Mouse (Mus musculus) MEL (cell line): ENCODE data around the gene Fhad1. TPM values are rescaled to one million over a fixed set of nuclear protein-coding genes. Genes with fewer than 3 reads are reported as not detected.

Source experiments
- DNase-seq: peaks from one replicate; pipeline ENCODE4 v3.0.0; 2011; ENCODE audit warnings: low read depth, low spot score
- H3K27ac ChIP-seq: 2 replicates; pipeline ENCODE4 v1.5.1; 2012; ENCODE audit warnings: low read depth, mild to moderate bottlenecking, control low read depth, low read length, moderate library complexity; ENCODE audit not compliant: control insufficient read depth
- H3K27me3 ChIP-seq, 2 experiments: fragments of 150-350 bp in 1 of 2; sonication (generic) in 1 of 2; 2 replicates each; pipeline ENCODE4 v1.6.1; 2012; ENCODE audit warnings: low read length in 2 of 2, mild to moderate bottlenecking in 2 of 2, improper control_type of control experiment in 1 of 2, moderate library complexity in 1 of 2; ENCODE audit not compliant: insufficient read depth in 2 of 2, control insufficient read depth in 1 of 2
- H3K36me3 ChIP-seq, 2 experiments: 2 replicates each; pipeline ENCODE4 v1.6.1; 2012 to 2014; ENCODE audit warnings: low read length in 2 of 2, improper control_type of control experiment in 1 of 2, inconsistent platforms in 1 of 2, mild to moderate bottlenecking in 1 of 2; ENCODE audit not compliant: insufficient read depth in 2 of 2, control insufficient read depth in 1 of 2
- H3K4me1 ChIP-seq, 2 experiments: fragments of 150-350 bp in 1 of 2; sonication (generic) in 1 of 2; 2 replicates each; pipeline ENCODE4 v1.6.1; 2012; ENCODE audit warnings: low read length in 2 of 2, improper control_type of control experiment in 1 of 2, mild to moderate bottlenecking in 1 of 2; ENCODE audit not compliant: insufficient read depth in 2 of 2, control insufficient read depth in 1 of 2
- H3K4me3 ChIP-seq, 2 experiments: fragments of 150-350 bp in 1 of 2; sonication (generic) in 1 of 2; 2 replicates each; pipeline ENCODE4 v1.5.1; 2012; ENCODE audit warnings: low read depth in 2 of 2, low read length in 2 of 2, mild to moderate bottlenecking in 2 of 2, moderate library complexity in 2 of 2, control low read depth in 1 of 2, improper control_type of control experiment in 1 of 2; ENCODE audit not compliant: control insufficient read depth in 1 of 2, insufficient read depth in 1 of 2
- H3K79me2 ChIP-seq: 2 replicates; pipeline ENCODE4 v1.6.1; 2012; ENCODE audit warnings: mild to moderate bottlenecking, low read length, moderate library complexity; ENCODE audit not compliant: control insufficient read depth, poor library complexity, insufficient read depth
- H3K9ac ChIP-seq: 2 replicates; pipeline ENCODE4 v1.6.1; 2012; ENCODE audit warnings: low read depth, mild to moderate bottlenecking, control low read depth, low read length, moderate library complexity; ENCODE audit not compliant: control insufficient read depth, poor library complexity, severe bottlenecking
- H3K9me3 ChIP-seq: fragments of 150-350 bp; sonication (generic); replicated peaks from 2 replicates; pipeline ENCODE4 v1.6.1; 2012; ENCODE audit warnings: mild to moderate bottlenecking, low read length, improper control_type of control experiment, moderate library complexity; ENCODE audit not compliant: insufficient read depth
- CHD1 ChIP-seq: IDR thresholded peaks from 2 replicates; pipeline ENCODE4 v1.6.1; 2012; ENCODE audit warnings: low read depth, mild to moderate bottlenecking, inconsistent platforms, low read length, improper control_type of control experiment
- CTCF ChIP-seq, 3 experiments: IDR thresholded peaks in 2 of 3; conservative IDR thresholded peaks in 1 of 3; 2 replicates each; pipeline ENCODE4 v1.5.1; 2011 to 2012; ENCODE audit warnings: low read length in 3 of 3, low read depth in 2 of 3, mild to moderate bottlenecking in 2 of 3, improper control_type of control experiment in 1 of 3, inconsistent platforms in 1 of 3, mixed read lengths in 1 of 3, moderate library complexity in 1 of 3; ENCODE audit not compliant: control insufficient read depth in 1 of 3, insufficient read depth in 1 of 3, poor library complexity in 1 of 3, severe bottlenecking in 1 of 3
- EP300 ChIP-seq, 2 experiments: IDR thresholded peaks; 2 replicates each; pipeline ENCODE4 v1.6.1; 2011; ENCODE audit warnings: improper control_type of control experiment in 2 of 2, low read length in 2 of 2, low read depth in 1 of 2, mild to moderate bottlenecking in 1 of 2
- GABPA ChIP-seq: IDR thresholded peaks from 2 replicates; pipeline ENCODE4 v1.6.1; 2012; ENCODE audit warnings: low read depth, mild to moderate bottlenecking, inconsistent platforms, low read length, improper control_type of control experiment, moderate library complexity
- HCFC1 ChIP-seq: IDR thresholded peaks from 2 replicates; pipeline ENCODE4 v1.6.1; 2012; ENCODE audit warnings: low read depth, mild to moderate bottlenecking, inconsistent platforms, low read length, improper control_type of control experiment, moderate library complexity
- JUND ChIP-seq: IDR thresholded peaks from 2 replicates; pipeline ENCODE4 v1.6.1; 2011; ENCODE audit warnings: low read depth, mild to moderate bottlenecking, improper control_type of control experiment, low read length
- MAFK ChIP-seq: IDR thresholded peaks from 2 replicates; pipeline ENCODE4 v1.6.1; 2011; ENCODE audit warnings: low read depth, mild to moderate bottlenecking, low read length, improper control_type of control experiment, borderline replicate concordance
- MAZ ChIP-seq: IDR thresholded peaks from 2 replicates; pipeline ENCODE4 v1.6.1; 2012; ENCODE audit warnings: low read depth, mild to moderate bottlenecking, inconsistent platforms, low read length, improper control_type of control experiment
- MYB ChIP-seq: IDR thresholded peaks from 2 replicates; pipeline ENCODE4 v1.6.1; 2011; ENCODE audit warnings: mild to moderate bottlenecking, low read depth, low read length, improper control_type of control experiment
- MYC ChIP-seq: IDR thresholded peaks from 2 replicates; pipeline ENCODE4 v1.6.1; 2011; ENCODE audit warnings: low read depth, mild to moderate bottlenecking, low read length, improper control_type of control experiment, moderate library complexity
- NELFE ChIP-seq: IDR thresholded peaks from 2 replicates; pipeline ENCODE4 v1.6.1; 2011; ENCODE audit warnings: low read depth, low read length, improper control_type of control experiment
- TCF12 ChIP-seq: IDR thresholded peaks from 2 replicates; pipeline ENCODE4 v1.6.1; 2014; ENCODE audit warnings: low read depth, mild to moderate bottlenecking, inconsistent platforms, low read length, improper control_type of control experiment, moderate library complexity
- USF1 ChIP-seq: IDR thresholded peaks from 2 replicates; pipeline ENCODE4 v1.6.1; 2014; ENCODE audit warnings: low read depth, mild to moderate bottlenecking, inconsistent platforms, low read length, improper control_type of control experiment, moderate library complexity
- ZC3H11A ChIP-seq: IDR thresholded peaks from 2 replicates; pipeline ENCODE4 v1.6.1; 2012; ENCODE audit warnings: low read depth, mild to moderate bottlenecking, inconsistent platforms, low read length, improper control_type of control experiment
- ZKSCAN1 ChIP-seq: IDR thresholded peaks from 2 replicates; pipeline ENCODE4 v1.6.1; 2012; ENCODE audit warnings: low read depth, mild to moderate bottlenecking, inconsistent platforms, low read length, improper control_type of control experiment, moderate library complexity
- ZNF384 ChIP-seq: IDR thresholded peaks from 2 replicates; pipeline ENCODE4 v1.6.1; 2012; ENCODE audit warnings: low read depth, mild to moderate bottlenecking, inconsistent platforms, low read length, improper control_type of control experiment
- polyA plus RNA-seq, 2 experiments: library from polyadenylated mRNA; stranded (reverse) in 1 of 2; unstranded in 1 of 2; fragments of >175 nt in 1 of 2; fragments of >200 nt in 1 of 2; gene quantifications; 2 replicates each; pipeline versions ENCODE4 v1.2.1 to v1.2.4; 2012; ENCODE audit warnings: low replicate concordance in 2 of 2, low read depth in 1 of 2; ENCODE audit not compliant: insufficient read length in 2 of 2, insufficient read depth in 1 of 2, missing spikeins in 1 of 2
- total RNA-seq: library from RNA; depleted of rRNA; stranded (reverse); fragments of 300-350 nt; gene quantifications from 2 replicates; pipeline ENCODE4 v1.2.3, GENCODE M21; 2012

The Fhad1 gene
- total and polyA plus RNA-seq, 3 experiments, result not detected

DNA sequence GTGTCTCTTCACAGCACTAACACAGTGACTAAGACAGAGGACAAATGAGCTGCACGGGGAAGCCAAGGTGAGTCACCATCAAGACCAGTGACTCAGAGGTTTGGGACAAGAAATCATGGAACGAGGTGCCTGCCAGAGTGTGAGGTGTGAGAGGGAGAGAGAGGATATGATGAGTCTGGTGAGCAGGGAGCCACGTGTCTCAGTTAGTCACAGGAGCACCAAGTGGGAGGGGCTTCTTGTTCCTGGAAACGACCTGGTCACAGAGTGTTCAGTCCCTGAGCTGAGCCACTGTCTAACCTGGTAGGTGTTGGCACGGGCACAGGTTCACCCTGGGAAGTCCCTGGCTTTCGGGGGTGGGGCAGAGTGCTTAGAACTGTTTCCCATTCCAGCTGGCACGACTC lies 86.0 kb downstream of the Fhad1 start:
- Histone ChIP-seq H3K4me3 (no peak overlapping the region), H3K79me2 (no peaks in the 10 kb centered on the region), H3K36me3 (no peaks in the 10 kb centered on the region), H3K27ac (no peak overlapping the region), H3K9ac (no peak overlapping the region), H3K9me3 (no peaks in the 10 kb centered on the region), H3K27me3 (no peaks in the 10 kb centered on the region), H3K4me1 (no peaks in the 10 kb centered on the region)
- DNase-seq, result no peak
- TF ChIP-seq TCF12 (no peak), CTCF (IDR thresholded peaks at IDR 0.05 in 2 of 3, conservative IDR thresholded peaks at IDR 0.05 in 1 of 3; ENCODE audit: control insufficient read depth in 1 of 3, insufficient read depth in 1 of 3, low read depth in 2 of 3, low read length in 3 of 3, poor library complexity in 1 of 3, severe bottlenecking in 1 of 3) (no peak), MAFK (no peak), MYB (no peak), MAZ (no peak), CHD1 (no peak), NELFE (no peak), ZNF384 (no peak), EP300 (IDR thresholded peaks at IDR 0.05; ENCODE audit: low read depth in 1 of 2, low read length in 2 of 2) (no peak), JUND (no peak), GABPA (no peak)

DNA sequence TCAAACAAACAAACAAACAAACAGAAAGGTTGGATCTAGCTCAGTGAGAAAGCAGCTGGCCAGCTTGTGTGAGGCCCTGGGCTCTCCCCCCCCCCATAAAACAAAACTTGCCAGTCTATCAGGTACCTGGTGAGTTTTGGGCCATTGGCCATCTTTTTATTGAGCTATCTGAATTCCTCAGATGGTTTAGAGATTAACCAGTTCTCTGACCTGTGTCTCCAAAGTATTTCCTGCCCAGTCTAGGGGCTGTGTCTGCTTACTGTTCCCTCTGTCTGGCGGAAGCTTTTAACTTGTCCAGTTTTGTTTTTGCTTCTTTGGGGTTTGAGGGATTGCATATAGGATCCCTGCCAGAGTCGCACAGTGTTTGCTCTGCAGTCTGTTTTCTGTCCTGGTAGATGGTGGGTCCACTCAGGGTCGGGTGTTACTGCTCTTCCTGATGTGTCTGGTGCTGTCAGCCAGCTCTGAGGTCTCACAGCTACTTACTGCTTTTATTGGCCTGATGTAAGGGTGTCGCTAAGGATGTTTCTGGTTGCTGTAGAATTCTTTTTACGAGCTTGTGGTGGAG lies 89.0 kb downstream of the Fhad1 start:
- no peak for DNase-seq
- Histone ChIP-seq H3K9ac (no peak overlapping the region), H3K9me3 (no peaks in the 10 kb centered on the region), H3K27me3 (no peaks in the 10 kb centered on the region), H3K4me1 (no peaks in the 10 kb centered on the region), H3K36me3 (no peaks in the 10 kb centered on the region), H3K79me2 (no peaks in the 10 kb centered on the region), H3K4me3 (no peak overlapping the region), H3K27ac (no peak overlapping the region)
- TF ChIP-seq MYC, result no peak
- no peak for TF ChIP-seq HCFC1
- TF ChIP-seq USF1, result no peak
- TF ChIP-seq ZC3H11A, result no peak
- TF ChIP-seq ZNF384, result no peak
- TF ChIP-seq EP300 (IDR thresholded peaks at IDR 0.05; ENCODE audit: low read depth in 1 of 2, low read length in 2 of 2), result no peak
- TF ChIP-seq ZKSCAN1, result no peak
